Mouse (Mus musculus): Measurements from ENCODE around the gene Sgk1. TPM values are rescaled to one million over a fixed set of nuclear protein-coding genes. Genes with fewer than 3 reads are reported as not detected.

Gene Sgk1
- polyA plus RNA-seq, 1 experiment from 2014 or later = 150 TPM

- Histone ChIP-seq H3K9ac (ENCODE audit: low read depth, low read length) (peak overlapping the region; percentile 15; the same call in 1 of the 2 replicates), H3K9me3 (replicated peaks; ENCODE audit: low read length) (no peaks in the 10 kb centered on the region), H3K4me2 (ENCODE audit: low read length) (peak overlapping the region; percentile 73), H3K4me1 (replicated peaks; ENCODE audit: insufficient read depth, low read length) (no peaks in the 10 kb centered on the region), H3K27me3 (ENCODE audit: insufficient read depth, low read length) (no peaks in the 10 kb centered on the region), H3K36me3 (ENCODE audit: insufficient read depth, low read length) (peaks cover 25% of the 10 kb centered on the region), H3K27ac (peak overlapping the region; percentile 13; the same call in 1 of the 2 replicates), H3K4me3 (replicated peaks; ENCODE audit: low read depth, low read length) (peak overlapping the region; percentile 57)
- no peak for TF ChIP-seq CTCF (IDR thresholded peaks at IDR 0.05; ENCODE audit: low read depth)
- WGBS = 76% methylated on average over 12 of the region's 12 CpGs
- DNase-seq (ENCODE audit: low spot score) (no peak), ATAC-seq (replicated peaks; ENCODE audit: low FRiP score, low read depth) (no peak)
Measured at GRCm38 (mm10) chr10:21997550-21998204, 115.7 kb downstream of the Sgk1 start.

- Histone ChIP-seq H3K4me3 (replicated peaks; ENCODE audit: low read depth, low read length) (peak overlapping the region; percentile 57), H3K27me3 (ENCODE audit: insufficient read depth, low read length) (no peaks in the 10 kb centered on the region), H3K9ac (ENCODE audit: low read depth, low read length) (peak overlapping the region; percentile 54), H3K4me2 (ENCODE audit: low read length) (peak overlapping the region; percentile 73), H3K4me1 (replicated peaks; ENCODE audit: insufficient read depth, low read length) (no peaks in the 10 kb centered on the region), H3K27ac (peak overlapping the region; percentile 54), H3K9me3 (replicated peaks; ENCODE audit: low read length) (no peaks in the 10 kb centered on the region), H3K36me3 (ENCODE audit: insufficient read depth, low read length) (peaks cover 25% of the 10 kb centered on the region)
- ATAC-seq (replicated peaks; ENCODE audit: low FRiP score, low read depth) (no peak), DNase-seq (ENCODE audit: low spot score) (no peak)
- WGBS = 72% methylated on average over 28 of the region's 28 CpGs
- TF ChIP-seq CTCF (IDR thresholded peaks at IDR 0.05; ENCODE audit: low read depth) = no peak
Measured at GRCm38 (mm10) chr10:21998503-21999180, 116.7 kb downstream of the Sgk1 start.

- 0 out of 2 replicates have a peak overlapping the region, but pooled peaks have one; percentile 21 for H3K27ac ChIP-seq
- H3K4me3 ChIP-seq (replicated peaks; ENCODE audit: low read depth, low read length) = no peak overlapping the region
- H3K27me3 ChIP-seq (ENCODE audit: insufficient read depth, low read length) = no peaks in the 10 kb centered on the region
- DNase-seq (ENCODE audit: low spot score) (peak; percentile 38), ATAC-seq (replicated peaks; ENCODE audit: low FRiP score, low read depth) (peak; percentile 66)
- peaks cover 25% of the 10 kb centered on the region for H3K36me3 ChIP-seq (ENCODE audit: insufficient read depth, low read length)
- no peaks in the 10 kb centered on the region for H3K9me3 ChIP-seq (replicated peaks; ENCODE audit: low read length)
- WGBS = 49% methylated on average over 10 of the region's 10 CpGs
- no peak for TF ChIP-seq CTCF (IDR thresholded peaks at IDR 0.05; ENCODE audit: low read depth)
- peak overlapping the region; percentile 28; the same call in 1 of the 2 replicates for H3K4me2 ChIP-seq (ENCODE audit: low read length)
- 0 out of 2 replicates have a peak overlapping the region, but pooled peaks have one; percentile 0 for H3K9ac ChIP-seq (ENCODE audit: low read depth, low read length)
- no peaks in the 10 kb centered on the region for H3K4me1 ChIP-seq (replicated peaks; ENCODE audit: insufficient read depth, low read length)
Measured at GRCm38 (mm10) chr10:22000491-22001306, 118.7 kb downstream of the Sgk1 start.

- no peak overlapping the region for H3K9ac ChIP-seq (ENCODE audit: low read depth, low read length)
- no peak overlapping the region for H3K27ac ChIP-seq
- no peak overlapping the region for H3K4me3 ChIP-seq (replicated peaks; ENCODE audit: low read depth, low read length)
- H3K4me1 ChIP-seq (replicated peaks; ENCODE audit: insufficient read depth, low read length) = no peaks in the 10 kb centered on the region
- H3K36me3 ChIP-seq (ENCODE audit: insufficient read depth, low read length) = peaks cover 18% of the 10 kb centered on the region
- H3K27me3 ChIP-seq (ENCODE audit: insufficient read depth, low read length) = no peaks in the 10 kb centered on the region
- ATAC-seq (replicated peaks; ENCODE audit: low FRiP score, low read depth) (no peak), DNase-seq (ENCODE audit: low spot score) (no peak)
- WGBS = 60% methylated on average over 2 of the region's 5 CpGs
- TF ChIP-seq CTCF (IDR thresholded peaks at IDR 0.05; ENCODE audit: low read depth) = no peak
- no peak overlapping the region for H3K4me2 ChIP-seq (ENCODE audit: low read length)
- no peaks in the 10 kb centered on the region for H3K9me3 ChIP-seq (replicated peaks; ENCODE audit: low read length)
Measured at GRCm38 (mm10) chr10:22001621-22002020, 119.6 kb downstream of the Sgk1 start.

- no peak overlapping the region for H3K4me2 ChIP-seq (ENCODE audit: low read length)
- no peaks in the 10 kb centered on the region for H3K36me3 ChIP-seq (ENCODE audit: insufficient read depth, low read length)
- no peak for DNase-seq (ENCODE audit: low spot score)
- TF ChIP-seq CTCF (IDR thresholded peaks at IDR 0.05; ENCODE audit: low read depth) = no peak
- H3K27me3 ChIP-seq (ENCODE audit: insufficient read depth, low read length) = no peaks in the 10 kb centered on the region
- no peak overlapping the region for H3K4me3 ChIP-seq (replicated peaks; ENCODE audit: low read depth, low read length)
- WGBS = 82% methylated on average over 5 of the region's 5 CpGs
- no peak for ATAC-seq (replicated peaks; ENCODE audit: low FRiP score, low read depth)
- no peak overlapping the region for H3K27ac ChIP-seq
- H3K4me1 ChIP-seq (replicated peaks; ENCODE audit: insufficient read depth, low read length) = no peaks in the 10 kb centered on the region
- no peak overlapping the region for H3K9ac ChIP-seq (ENCODE audit: low read depth, low read length)
- no peaks in the 10 kb centered on the region for H3K9me3 ChIP-seq (replicated peaks; ENCODE audit: low read length)
Measured at GRCm38 (mm10) chr10:22004763-22005162, 122.8 kb downstream of the Sgk1 start.

- H3K9me3 ChIP-seq (replicated peaks; ENCODE audit: low read length) = no peaks in the 10 kb centered on the region
- no peak overlapping the region for H3K4me2 ChIP-seq (ENCODE audit: low read length)
- no peaks in the 10 kb centered on the region for H3K27me3 ChIP-seq (ENCODE audit: insufficient read depth, low read length)
- DNase-seq (ENCODE audit: low spot score) = no peak
- no peak overlapping the region for H3K27ac ChIP-seq
- no peaks in the 10 kb centered on the region for H3K36me3 ChIP-seq (ENCODE audit: insufficient read depth, low read length)
- H3K4me3 ChIP-seq (replicated peaks; ENCODE audit: low read depth, low read length) = no peak overlapping the region
- ATAC-seq (replicated peaks; ENCODE audit: low FRiP score, low read depth) = no peak
- TF ChIP-seq CTCF (IDR thresholded peaks at IDR 0.05; ENCODE audit: low read depth) = no peak
- 71% methylated on average over 10 of the region's 10 CpGs for whole genome bisulfite sequencing
- no peaks in the 10 kb centered on the region for H3K4me1 ChIP-seq (replicated peaks; ENCODE audit: insufficient read depth, low read length)
- no peak overlapping the region for H3K9ac ChIP-seq (ENCODE audit: low read depth, low read length)
Measured at GRCm38 (mm10) chr10:22007160-22007801, 125.3 kb downstream of the Sgk1 start.

Measured in kidney, postnatal 0 days (tissue).